Mouse (Mus musculus): ENCODE measurements at regions not wholly inside any gene's neighbourhood (a gene's known extent, or its start where the extent isn't known, plus 50 kb on each side); places are given as distances from the start of the nearest gene placed in this dataset.

DNA sequence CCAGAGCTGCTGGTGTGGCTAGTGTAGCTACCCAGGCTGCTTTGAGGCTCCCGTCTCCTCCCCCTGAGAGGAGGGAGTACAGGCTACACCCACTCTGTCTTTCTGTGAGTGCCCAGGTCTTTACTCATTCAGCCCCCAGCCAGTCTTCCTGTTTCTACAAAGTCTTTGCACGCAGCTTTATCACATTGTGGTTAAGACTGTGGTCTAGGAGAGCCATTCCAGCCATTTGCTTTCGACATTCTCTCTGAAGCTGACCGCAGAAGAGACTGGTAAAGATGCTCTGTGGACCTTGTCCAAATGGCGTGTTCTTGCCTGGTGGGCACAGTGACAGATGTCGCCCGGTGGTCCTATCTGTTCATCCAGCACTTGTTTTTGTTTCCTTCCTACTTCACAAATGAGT lies 62.0 kb downstream of the Tpra1 start:
- DNase-seq (ENCODE audit: low spot score in 2 of 2), result no peak

DNA sequence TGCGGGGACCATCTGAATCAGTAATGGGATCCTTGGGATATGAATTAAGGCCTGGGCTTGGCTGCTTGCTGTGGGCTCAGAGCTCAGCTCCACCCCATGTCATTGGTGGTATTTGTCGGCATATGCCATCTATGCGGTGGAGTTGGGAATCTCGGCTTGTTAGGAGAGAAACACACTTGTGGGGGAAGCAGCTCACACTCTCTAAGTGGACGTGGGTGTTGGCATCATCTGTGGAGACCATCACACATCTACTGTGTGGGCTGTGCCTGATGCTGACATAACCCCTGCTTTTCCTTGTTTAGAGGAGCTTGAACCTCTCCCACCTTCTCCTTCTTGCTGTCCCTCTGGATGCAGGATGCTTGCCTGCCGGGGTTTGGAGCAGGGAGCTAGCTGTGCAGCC lies 62.9 kb downstream of the Tpra1 start:
- DNase-seq (ENCODE audit: low spot score in 2 of 2), result no peak

GRCm38 (mm10) chr6:88965361-88966226 lies 63.5 kb downstream of the Tpra1 start:
- no peak for DNase-seq (ENCODE audit: low spot score in 2 of 2)

DNA sequence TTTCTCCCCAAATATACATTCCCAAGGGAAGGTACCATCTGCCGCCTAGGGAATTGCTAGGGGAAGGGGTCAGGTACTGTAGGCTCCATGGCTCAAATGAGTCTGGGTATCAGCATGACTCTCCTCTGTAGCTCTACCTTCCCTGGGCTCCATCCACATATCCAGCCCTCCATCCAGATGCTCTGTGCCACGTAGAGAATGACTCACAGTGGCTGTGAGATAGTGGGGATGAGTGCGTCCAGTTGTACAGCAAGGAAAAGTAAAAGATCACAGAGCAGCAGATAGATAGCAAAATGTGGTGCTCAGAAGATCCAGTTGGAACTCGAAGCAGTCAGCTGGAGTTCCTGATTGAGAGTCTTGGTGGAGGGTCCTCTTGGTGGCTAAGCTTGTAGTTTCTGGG lies 64.5 kb downstream of the Tpra1 start:
- DNase-seq (ENCODE audit: low spot score in 2 of 2), result no peak

- no peak for DNase-seq (ENCODE audit: low spot score in 2 of 2)
Measured at GRCm38 (mm10) chr6:88968842-88969241, 66.8 kb downstream of the Tpra1 start.

DNA sequence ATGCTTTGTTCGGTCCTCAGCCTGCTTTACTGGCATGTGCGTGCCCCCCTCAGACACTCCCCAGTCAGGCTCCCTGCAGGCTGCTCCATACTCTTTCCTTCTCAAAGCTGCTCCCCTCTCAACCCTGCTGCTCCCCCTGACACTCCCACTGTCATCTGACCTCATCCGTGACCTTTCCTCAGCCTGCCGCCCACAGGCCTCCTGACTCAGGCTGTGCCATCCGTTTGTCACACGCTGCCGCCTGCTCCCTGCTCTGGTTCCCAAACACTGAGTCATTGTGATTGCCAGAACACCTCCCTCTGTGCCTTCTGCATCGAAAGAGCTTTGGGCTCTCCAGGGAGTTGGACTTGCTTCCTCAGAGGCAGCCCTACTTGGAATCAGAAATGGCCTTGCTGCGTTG lies 69.7 kb downstream of the Tpra1 start:
- peak; percentile 47 to 57 for DNase-seq (ENCODE audit: low spot score in 2 of 2)

GRCm38 (mm10) chr6:88974457-88974856 lies 72.4 kb downstream of the Tpra1 start:
- DNase-seq (ENCODE audit: low spot score in 2 of 2), result no peak

- DNase-seq (ENCODE audit: low spot score in 2 of 2), result peak in 1 of 2 experiments; percentile 7
Measured at GRCm38 (mm10) chr6:88976581-88976980, 74.5 kb downstream of the Tpra1 start.

DNA sequence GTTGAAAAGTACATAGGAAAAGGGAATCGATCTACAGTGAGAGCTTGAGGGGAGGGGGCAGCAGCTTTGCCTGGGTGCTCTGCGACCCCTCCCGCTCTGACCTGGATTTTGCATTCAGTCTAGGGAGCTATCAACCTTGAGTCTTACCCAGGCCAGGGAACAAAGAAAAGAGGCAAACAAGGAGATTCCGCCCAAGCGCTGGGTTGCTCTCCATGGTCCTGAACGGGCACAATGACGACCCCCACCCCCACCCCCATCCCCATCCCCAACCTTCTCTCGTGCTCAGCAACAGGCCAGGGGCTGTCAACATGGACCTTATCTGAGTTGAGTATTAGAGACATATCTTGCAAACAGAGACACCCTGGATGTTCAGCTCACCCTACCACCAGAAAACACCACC lies 74.9 kb downstream of the Tpra1 start:
- DNase-seq (ENCODE audit: low spot score in 2 of 2), result no peak

- no peak for DNase-seq (ENCODE audit: low spot score in 2 of 2)
Measured at GRCm38 (mm10) chr6:88978970-88979369, 76.9 kb downstream of the Tpra1 start.

DNA sequence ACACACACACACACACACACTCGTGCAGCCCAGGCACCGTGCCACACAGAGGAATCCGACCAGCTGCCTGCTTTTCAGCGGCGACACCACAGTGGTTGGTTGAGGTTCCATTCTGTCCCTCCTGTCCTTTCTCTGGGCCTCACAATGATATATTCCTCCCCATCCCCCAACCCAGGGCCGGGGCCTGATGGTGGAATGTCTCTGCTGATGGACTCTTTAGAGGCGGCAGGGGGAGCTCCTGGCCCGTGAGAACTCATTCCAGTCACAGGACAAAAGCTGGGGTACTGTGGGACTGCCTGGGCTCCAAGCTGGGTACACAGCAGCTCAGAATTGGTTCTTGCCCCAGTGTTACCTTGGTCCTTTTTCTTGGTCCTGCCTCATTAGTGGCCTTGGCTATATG lies 78.1 kb downstream of the Tpra1 start:
- DNase-seq (ENCODE audit: low spot score in 2 of 2), result peak; percentile 64 to 69

DNA sequence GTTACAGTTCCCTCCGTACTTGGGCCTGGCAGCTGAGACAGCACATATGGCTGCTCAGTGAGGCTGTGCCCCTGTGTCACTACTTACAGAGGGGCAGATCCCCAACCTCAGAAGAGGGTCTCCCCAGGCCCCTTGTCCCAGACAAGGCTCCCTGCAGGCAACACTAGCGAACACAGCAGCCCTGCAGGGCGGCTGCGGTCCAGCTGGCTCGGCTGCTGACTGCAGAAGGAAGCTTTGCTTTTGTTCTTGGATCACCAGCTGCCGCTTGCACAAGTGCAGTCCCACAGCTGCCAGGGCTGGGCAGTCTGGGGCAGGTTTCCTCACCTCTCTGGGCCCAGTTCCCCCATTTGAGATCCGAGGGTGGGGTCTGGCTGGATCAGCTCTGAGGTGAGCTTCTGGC lies 79.5 kb downstream of the Tpra1 start:
- no peak for DNase-seq (ENCODE audit: low spot score in 2 of 2)

GRCm38 (mm10) chr6:88984170-88984569 lies 82.1 kb downstream of the Tpra1 start:
- no peak for DNase-seq (ENCODE audit: low spot score in 2 of 2)

- no peak for DNase-seq (ENCODE audit: low spot score in 2 of 2)
Measured at GRCm38 (mm10) chr6:88984863-88985262, 82.8 kb downstream of the Tpra1 start.

DNA sequence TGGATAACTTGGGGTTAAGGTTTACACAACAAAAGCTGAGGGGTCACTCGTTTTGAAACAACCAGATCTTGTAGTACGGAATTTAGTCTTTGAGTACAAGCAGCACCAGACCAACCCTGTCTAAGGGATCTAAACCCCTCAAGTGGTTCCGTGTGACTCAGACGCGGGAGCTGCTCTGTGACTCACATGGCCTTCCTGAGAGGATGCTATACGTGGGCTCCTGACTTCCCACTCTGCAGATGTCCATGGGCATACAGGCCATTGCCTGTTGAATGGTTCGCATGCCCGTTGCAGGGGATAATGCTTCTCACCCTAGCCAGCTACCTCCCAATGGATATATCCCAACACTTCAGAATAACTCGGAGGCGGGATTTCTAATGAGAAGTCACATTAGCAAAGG lies 86.5 kb downstream of the Tpra1 start:
- no peak for DNase-seq (ENCODE audit: low spot score in 2 of 2)

- no peak for DNase-seq (ENCODE audit: low spot score in 2 of 2)
Measured at GRCm38 (mm10) chr6:88989617-88990299, 87.7 kb downstream of the Tpra1 start.

- DNase-seq (ENCODE audit: low spot score in 2 of 2), result no peak
Measured at GRCm38 (mm10) chr6:88990300-88990685, 88.2 kb downstream of the Tpra1 start.

- DNase-seq (ENCODE audit: low spot score in 2 of 2), result no peak
Measured at GRCm38 (mm10) chr6:88995077-88995476, 93.0 kb downstream of the Tpra1 start.

DNA sequence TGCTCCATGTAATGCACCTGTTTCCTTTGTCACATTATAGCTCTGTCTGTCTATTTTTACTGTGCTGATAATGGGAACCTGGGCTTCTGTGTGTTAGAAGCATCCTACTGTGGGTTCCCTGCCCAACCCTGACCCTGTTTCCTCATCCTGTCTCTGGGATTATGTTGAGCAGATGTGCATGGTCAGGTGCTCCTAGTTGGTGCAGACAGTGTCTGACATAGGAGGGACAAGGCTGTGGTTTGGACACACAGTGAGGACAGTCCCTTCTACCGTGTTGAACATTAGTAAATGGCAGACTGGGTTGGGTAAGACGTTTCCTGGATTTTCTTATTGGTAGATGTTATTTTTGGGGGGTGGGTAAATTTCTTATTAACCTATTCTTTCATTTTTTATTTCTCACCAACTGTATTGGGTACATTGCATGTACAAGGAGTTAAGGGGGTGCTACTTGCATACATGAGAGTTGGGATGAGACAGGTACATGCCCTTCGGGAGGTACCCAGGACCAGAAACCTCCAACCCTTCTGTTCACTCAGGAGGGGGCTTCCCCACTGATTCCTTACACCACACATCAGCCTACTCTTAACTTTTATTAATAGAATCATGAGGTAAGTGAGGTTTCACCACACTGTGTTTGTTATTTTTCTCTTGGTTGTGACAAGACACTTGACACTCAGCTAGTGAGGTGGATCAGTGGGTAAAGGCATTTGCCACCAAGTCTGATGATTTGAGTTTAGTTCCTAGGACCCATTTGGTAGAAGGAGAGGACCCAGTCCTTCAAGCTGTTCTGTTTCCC lies 97.1 kb downstream of the Tpra1 start:
- no peak for DNase-seq (ENCODE audit: low spot score in 2 of 2)

GRCm38 (mm10) chr6:89000359-89000758 lies 98.3 kb downstream of the Tpra1 start:
- no peak for DNase-seq (ENCODE audit: low spot score in 2 of 2)

GRCm38 (mm10) chr6:89003197-89003923 lies 101.3 kb downstream of the Tpra1 start:
- no peak for DNase-seq (ENCODE audit: low spot score in 2 of 2)

- DNase-seq (ENCODE audit: low spot score in 2 of 2), result no peak
Measured at GRCm38 (mm10) chr6:89005094-89005493, 103.0 kb downstream of the Tpra1 start.
